Comparison of ENCODE assay signal across 10 mouse cellular contexts in genomic region chr5:59996698-59997097, GRCm38 (mm10).
A peak's percentile ranks its signal among the peaks of the same experiment; 100 is the strongest.
DNase-seq lines count a peak whose midpoint lies in the region; ATAC-seq lines count a peak whose summit lies in the region.
"Had no signal": no experiment of that assay in that cellular context is flagged by ENCODE, and none has a peak within 500 bp of the region (broad histone marks: within the 10 kb centered on the region; RNA-seq: fewer than 3 reads in every experiment).

No protein-coding gene starts in this region.

- ATAC-seq in CD4-positive, CD25-positive, alpha-beta regulatory T cell, adult 4 months, result no peak

- DNase-seq in cerebellum, postnatal 25 days, result peak; percentile 13 to 38
- no peak for DNase-seq in cerebellum, adult 9-11 months
- DNase-seq in 416B (ENCODE audit: low read depth), result peak; percentile 98
- DNase-seq in embryonic facial prominence, embryonic 10.5 days (ENCODE audit: low spot score), result peak; percentile 17
- DNase-seq in left cerebral cortex, adult 11 months (ENCODE audit: low spot score), result peak; percentile 37
- peak; percentile 1 for DNase-seq in retina, postnatal 7 days (ENCODE audit: low read depth, low spot score)
- no peak for DNase-seq in urinary bladder, postnatal 36 days (ENCODE audit: low spot score in 2 of 2)

- H3K36me3 ChIP-seq in embryonic facial prominence, embryonic 10.5 days (replicated peaks), result no peaks in the 10 kb centered on the region

- no peak overlapping the region for H3K27ac ChIP-seq in embryonic facial prominence, embryonic 10.5 days (replicated peaks)

- H3K4me3 ChIP-seq in embryonic facial prominence, embryonic 10.5 days, result no peak overlapping the region
- H3K4me3 ChIP-seq: myocyte had no signal

- no peaks in the 10 kb centered on the region for H3K9me3 ChIP-seq in embryonic facial prominence, embryonic 10.5 days

- H3K4me1 ChIP-seq in embryonic facial prominence, embryonic 10.5 days, result no peaks in the 10 kb centered on the region

- no peaks in the 10 kb centered on the region for H3K27me3 ChIP-seq in embryonic facial prominence, embryonic 10.5 days (replicated peaks; ENCODE audit: low read depth, poor library complexity, severe bottlenecking)
- H3K27me3 ChIP-seq: CH12.LX had no signal

- WGBS in embryonic facial prominence, embryonic 10.5 days, result 73% methylated on average over 3 of the region's 3 CpGs

Comparison
In these comparisons a context has a peak if more than half of its experiments do, and no peak if none do; other contexts are left out.
1. DNase-seq: peak in cerebellum, postnatal 25 days (2 of 2), 416B (single experiment), embryonic facial prominence, embryonic 10.5 days (single experiment), left cerebral cortex, adult 11 months (single experiment) and retina, postnatal 7 days (single experiment); none in cerebellum, adult 9-11 months (single experiment) and urinary bladder, postnatal 36 days (0 of 2).